In genomic region chr4:132169761-132170160, GRCm38 (mm10) we compare ENCODE assay signal across 31 mouse cellular contexts. TPM values are rescaled to one million over a fixed set of nuclear protein-coding genes. Genes with fewer than 3 reads are reported as not detected.
A peak's percentile ranks its signal among the peaks of the same experiment; 100 is the strongest.
DNase-seq lines count a peak whose midpoint lies in the region; ATAC-seq and TF ChIP-seq lines count a peak whose summit lies in the region.
"Had no signal": no experiment of that assay in that cellular context is flagged by ENCODE, and none has a peak within 500 bp of the region (broad histone marks: within the 10 kb centered on the region; RNA-seq: fewer than 3 reads in every experiment).

No protein-coding gene starts in this region.

- TF ChIP-seq CTCF in layer of hippocampus, adult 2 months (conservative IDR thresholded peaks at IDR 0.05), result no peak
- no peak for TF ChIP-seq CTCF in left cerebral cortex, adult 2 months (IDR thresholded peaks at IDR 0.05)

- H3K27ac ChIP-seq in layer of hippocampus, adult 2 months, result 0 out of 2 replicates have a peak overlapping the region, but pooled peaks have one; percentile 48
- H3K27ac ChIP-seq in left cerebral cortex, adult 2 months, result peak overlapping the region; percentile 81
- H3K27ac ChIP-seq in midbrain, embryonic 15.5 days, result no peak overlapping the region
- H3K27ac ChIP-seq: embryonic facial prominence, embryonic 13.5 days; embryonic facial prominence, embryonic 15.5 days; forebrain, embryonic 10.5 days; forebrain, embryonic 12.5 days had no signal

- no peaks in the 10 kb centered on the region for H3K27me3 ChIP-seq in midbrain, embryonic 15.5 days (replicated peaks)
- H3K27me3 ChIP-seq: CH12.LX; embryonic facial prominence, embryonic 13.5 days; embryonic facial prominence, embryonic 15.5 days; forebrain, embryonic 12.5 days; Patski had no signal

- ATAC-seq in frontal cortex, adult (ENCODE audit: low TSS enrichment), result peak; percentile 54
- ATAC-seq in midbrain, embryonic 15.5 days (replicated peaks), result no peak
- ATAC-seq: activated CD4-positive, CD25-positive, alpha-beta regulatory T cell, adult 4 months; CD4-positive, CD25-positive, alpha-beta regulatory T cell, adult 4 months; forebrain, embryonic 14.5 days; Patski had no signal

- no peaks in the 10 kb centered on the region for H3K36me3 ChIP-seq in midbrain, embryonic 15.5 days (replicated peaks)
- H3K36me3 ChIP-seq: embryonic facial prominence, embryonic 13.5 days; embryonic facial prominence, embryonic 15.5 days; forebrain, embryonic 10.5 days; forebrain, embryonic 12.5 days; G1E had no signal

- no peaks in the 10 kb centered on the region for H3K9me3 ChIP-seq in midbrain, embryonic 15.5 days
- H3K9me3 ChIP-seq: embryonic facial prominence, embryonic 15.5 days; forebrain, embryonic 10.5 days; forebrain, embryonic 12.5 days; G1E had no signal

- no peak overlapping the region for H3K4me3 ChIP-seq in layer of hippocampus, adult 2 months
- no peak overlapping the region for H3K4me3 ChIP-seq in left cerebral cortex, adult 2 months
- H3K4me3 ChIP-seq in midbrain, embryonic 15.5 days, result no peak overlapping the region
- H3K4me3 ChIP-seq: embryonic facial prominence, embryonic 13.5 days; embryonic facial prominence, embryonic 15.5 days; erythroblast, embryonic 14.5 days; forebrain, embryonic 10.5 days; forebrain, embryonic 12.5 days had no signal

- no peak overlapping the region for H3K9ac ChIP-seq in midbrain, embryonic 15.5 days
- H3K9ac ChIP-seq: embryonic facial prominence, embryonic 13.5 days; embryonic facial prominence, embryonic 15.5 days; forebrain, embryonic 12.5 days had no signal

- no peak for DNase-seq in frontal cortex, postnatal 10 days (ENCODE audit: low spot score in 2 of 2)
- DNase-seq in layer of hippocampus, adult 2 months (ENCODE audit: low spot score in 2 of 2), result peak in 1 of 2 experiments; percentile 32
- no peak for DNase-seq in layer of hippocampus, postnatal 36 days
- no peak for DNase-seq in left cerebral cortex, adult 2 months (ENCODE audit: extremely low spot score in 1 of 2, low spot score in 2 of 2)
- DNase-seq in left cerebral cortex, adult 11 months (ENCODE audit: low spot score), result no peak
- peak; percentile 76 for DNase-seq in brain, adult 2 months (ENCODE audit: low read depth, low spot score)
- DNase-seq: adrenal gland, adult 8-10 months; adrenal gland, postnatal 14 days; adrenal gland, postnatal 36 days; B cell, adult 2 months; cerebellum, adult 11 months; cerebellum, adult 18-20 months; cerebellum, adult 8-10 months; cerebellum, adult 9-11 months; cerebellum, postnatal 14 days; cerebellum, postnatal 36 days; embryo, embryonic 11 days had no signal

- intact Hi-C loops in left cerebral cortex, adult 2 months (cut with DNase I), result loop anchor here (1.0 kb wide), 1 partner anchor 25 kb away; the partner anchor contains the start of gene Oprd1

- H3K4me1 ChIP-seq in midbrain, embryonic 15.5 days, result peaks cover 13% of the 10 kb centered on the region; the same call in 1 of the 2 replicates

- H3K4me2 ChIP-seq in midbrain, embryonic 15.5 days, result no peak overlapping the region
- H3K4me2 ChIP-seq: embryonic facial prominence, embryonic 13.5 days; embryonic facial prominence, embryonic 15.5 days; forebrain, embryonic 12.5 days had no signal

- WGBS in midbrain, embryonic 15.5 days, result 86% methylated on average over 5 of the region's 5 CpGs

RNA-seq across cellular contexts. Expression of gene Oprd1, which starts 25.5 kb away (rescaled TPM):
- total RNA-seq in layer of hippocampus, adult 2 months (2021), result 10 to 100 TPM in 1 of 2 experiments, 1 to 10 TPM in 1; 9.2 to 10.4 TPM
- total RNA-seq in layer of hippocampus, postnatal 36 days (2021), result 10 to 100 TPM; 10.7 to 11.3 TPM
- 10 to 100 TPM; 17.9 to 21.1 TPM for total RNA-seq in left cerebral cortex, adult 2 months (2021)
- 0.37 and 0.48 TPM in 2 replicates for polyA plus RNA-seq in midbrain, embryonic 15.5 days (2015; fragmentation: Nextera tagmentation; extraction: Ambion mirVana)
- total RNA-seq: CH12.LX; common myeloid progenitor, adult 5-6 weeks had no signal
- polyA plus RNA-seq: activated CD4-positive, CD25-positive, alpha-beta regulatory T cell, adult 4 months; CD4-positive, CD25-positive, alpha-beta regulatory T cell, adult 4 months; erythroblast, embryonic 14.5 days; forebrain, embryonic 10.5 days; G1E; Patski had no signal

RNA-seq across cellular contexts. Expression of gene Ythdf2, which starts 42.3 kb away (rescaled TPM):
- 10 to 100 TPM; 43.8 to 46.5 TPM for total RNA-seq in layer of hippocampus, adult 2 months (2021)
- total RNA-seq in layer of hippocampus, postnatal 36 days (2021), result 10 to 100 TPM; 43.8 to 47.7 TPM
- 10 to 100 TPM; 41.4 to 44.3 TPM for total RNA-seq in left cerebral cortex, adult 2 months (2021)
- 117 and 120 TPM in 2 replicates for polyA plus RNA-seq in midbrain, embryonic 15.5 days (2015; fragmentation: Nextera tagmentation; extraction: Ambion mirVana)
